Mouse (Mus musculus) megakaryocyte, embryonic 14.5 days (primary cell): ENCODE results near the gene Wfikkn1. TPM values are rescaled to one million over a fixed set of nuclear protein-coding genes. Genes with fewer than 3 reads are reported as not detected.

Source experiments
- H3K27me3 ChIP-seq: replicated peaks from 2 replicates; pipeline ENCODE3; 2012; ENCODE audit warnings: inconsistent platforms
- H3K36me3 ChIP-seq: replicated peaks from 2 replicates; pipeline ENCODE3; 2012; ENCODE audit warnings: low read length, inconsistent platforms, mixed read lengths
- H3K4me1 ChIP-seq: 2 replicates; pipeline ENCODE4 v1.6.1; 2012; ENCODE audit warnings: inconsistent platforms
- H3K4me3 ChIP-seq: replicated peaks from 2 replicates; pipeline ENCODE3; 2012; ENCODE audit warnings: moderate library complexity, mild to moderate bottlenecking, inconsistent platforms
- H3K9me3 ChIP-seq: 2 replicates; pipeline ENCODE4 v1.6.1; 2012; ENCODE audit warnings: inconsistent platforms
- FLI1 ChIP-seq: IDR thresholded peaks from 2 replicates; pipeline ENCODE4 v1.6.1; 2012; ENCODE audit warnings: low read length, inconsistent platforms, mixed read lengths
- GATA1 ChIP-seq: IDR thresholded peaks from 3 replicates; pipeline ENCODE4 v1.6.1; 2012; ENCODE audit warnings: mixed read lengths, low read length, inconsistent platforms, borderline replicate concordance
- polyA plus RNA-seq: library from polyadenylated mRNA; stranded (reverse); fragments of >175 nt; gene quantifications from 2 replicates; pipeline ENCODE4 v1.2.3, GENCODE M21; 2012; ENCODE audit warnings: low replicate concordance; ENCODE audit not compliant: insufficient read depth

Gene Wfikkn1
- polyA plus RNA-seq, 1 experiment, result 1.9 TPM

DNA sequence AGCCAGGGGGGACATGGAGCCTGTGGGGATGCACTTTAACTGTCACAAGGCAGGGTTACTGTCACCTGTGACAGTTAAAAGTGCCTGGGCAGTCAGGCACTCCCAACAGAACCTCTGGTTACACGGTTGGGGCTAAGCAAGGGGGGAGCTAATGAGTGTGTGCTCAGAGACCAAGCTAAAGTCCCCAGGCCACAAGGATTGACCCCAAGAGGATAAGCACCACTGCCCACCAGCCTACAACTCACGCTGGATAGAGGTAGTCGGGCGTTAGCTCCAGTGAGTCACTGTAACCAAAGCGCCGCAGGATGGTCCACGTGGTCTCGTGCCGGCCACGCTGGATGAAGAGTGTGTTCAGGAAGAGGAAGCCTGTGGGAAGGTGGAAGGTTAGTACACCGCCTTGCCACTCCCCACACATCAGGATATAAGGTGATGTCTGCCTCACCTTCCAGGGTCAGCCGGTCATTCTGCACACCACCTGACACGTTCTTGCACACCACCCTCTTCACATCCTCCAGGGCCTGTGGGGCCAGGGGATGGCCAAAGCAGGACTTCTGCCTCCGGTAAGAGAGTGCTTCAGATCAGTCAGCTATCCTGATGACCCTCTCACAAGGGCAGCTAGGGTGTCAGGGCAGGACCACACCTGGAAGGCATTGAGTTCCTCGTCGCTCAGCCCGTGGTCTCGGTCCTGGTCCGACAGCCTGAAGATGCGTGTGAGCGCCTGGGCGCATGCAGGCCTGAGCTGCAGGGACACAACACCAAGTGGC, 39.4 kb downstream of the Wfikkn1 start, which contains the start of gene Gm20683:
Gene Gm20683 (minus strand): TSS at position 647 of the 764 bp plus-strand sequence.
- peak within 1 kb of the TSS; percentile 55 for H3K4me3 ChIP-seq
- H3K27me3 ChIP-seq, result no peaks in the 10 kb centered on the region
- peaks cover 93% of the 10 kb centered on the region for H3K4me1 ChIP-seq
- TF ChIP-seq FLI1 (no peak), GATA1 (no peak)
- H3K9me3 ChIP-seq, result no peaks in the 10 kb centered on the region
- H3K36me3 ChIP-seq, result peaks cover 82% of the 10 kb centered on the region

DNA sequence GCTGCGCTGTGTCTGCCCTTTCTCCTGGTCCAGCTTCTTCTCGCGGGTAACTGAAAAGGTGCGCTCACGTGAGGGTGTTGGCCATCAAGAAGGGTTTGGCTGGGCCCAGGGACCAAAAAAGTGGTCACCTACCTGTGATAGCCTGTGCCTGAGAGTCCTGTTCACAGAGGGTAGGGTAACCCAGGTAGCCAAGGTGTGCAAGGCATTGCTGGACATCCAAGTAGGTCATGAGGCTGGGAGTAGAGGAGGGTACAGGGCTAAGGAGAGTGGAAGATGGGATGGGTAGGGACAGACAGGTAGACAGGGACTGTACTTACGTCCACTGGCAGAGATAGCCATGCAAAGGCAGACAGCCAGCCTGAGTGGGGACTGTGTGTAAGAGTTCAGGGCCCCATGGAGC, 40.1 kb downstream of the Wfikkn1 start:
- Histone ChIP-seq H3K4me1 (peaks cover 95% of the 10 kb centered on the region), H3K4me3 (peak overlapping the region; percentile 55), H3K27me3 (no peaks in the 10 kb centered on the region), H3K9me3 (no peaks in the 10 kb centered on the region), H3K36me3 (peaks cover 82% of the 10 kb centered on the region)
- no peak for TF ChIP-seq GATA1
- TF ChIP-seq FLI1, result no peak

DNA sequence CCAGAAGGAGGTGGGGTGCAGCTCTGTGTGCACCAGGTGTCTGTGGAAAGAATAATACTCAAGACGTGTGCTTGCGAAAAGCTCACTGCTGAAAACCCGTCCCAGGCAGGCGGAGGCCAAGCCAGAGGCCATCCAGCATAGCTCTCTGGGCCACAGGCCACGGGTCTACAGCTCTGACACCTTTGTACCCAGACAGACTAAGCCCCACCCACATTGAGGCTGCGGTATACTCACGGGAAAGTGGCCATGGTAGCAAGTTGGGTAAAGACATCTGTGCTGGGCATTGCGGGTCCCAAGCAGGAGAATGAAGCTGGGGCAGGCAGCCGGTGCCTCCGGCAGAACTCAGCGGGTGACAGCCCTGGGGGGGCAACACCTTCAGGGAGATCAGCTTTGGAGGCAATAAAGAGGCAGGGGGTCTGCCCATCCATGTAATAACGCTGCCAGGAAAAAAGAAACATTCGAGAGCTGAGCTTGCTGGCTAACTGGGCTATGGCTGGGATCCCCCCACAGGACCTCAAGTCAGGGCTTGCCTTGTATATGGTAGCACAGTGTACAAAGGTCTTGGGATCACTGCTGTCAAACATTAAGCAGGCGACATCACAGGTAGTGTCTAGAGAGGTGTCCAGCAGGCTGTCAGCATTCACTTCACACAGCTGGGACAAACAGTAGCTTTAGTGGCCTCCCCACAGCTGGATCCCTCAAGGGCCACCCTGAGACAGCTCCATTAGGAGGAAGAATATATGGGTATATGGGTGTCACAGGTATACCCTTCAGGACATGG, 41.0 kb downstream of the Wfikkn1 start:
- H3K36me3 ChIP-seq, result peaks cover 85% of the 10 kb centered on the region
- TF ChIP-seq FLI1, result no peak
- no peak for TF ChIP-seq GATA1
- no peaks in the 10 kb centered on the region for H3K27me3 ChIP-seq
- H3K9me3 ChIP-seq, result no peaks in the 10 kb centered on the region
- peaks cover 95% of the 10 kb centered on the region for H3K4me1 ChIP-seq
- H3K4me3 ChIP-seq, result no peak overlapping the region

DNA sequence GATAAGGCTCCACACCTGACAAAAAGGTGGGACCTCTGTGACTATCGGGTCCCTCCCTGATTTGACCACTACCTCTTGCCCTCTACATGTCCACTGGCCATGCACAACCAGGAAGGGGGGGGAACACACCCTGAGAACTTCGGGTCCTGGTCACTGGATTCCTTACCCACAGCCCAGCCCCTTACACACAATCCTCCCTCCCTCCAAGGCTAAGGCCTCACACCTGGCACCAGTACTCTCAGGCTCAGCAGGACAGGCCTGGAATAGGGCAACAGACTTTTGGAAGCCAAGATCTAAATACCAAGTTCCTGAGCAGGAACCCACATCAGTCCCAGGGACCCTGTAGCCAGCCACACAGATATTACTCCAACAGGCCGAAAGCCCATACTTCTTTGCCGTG, 41.8 kb downstream of the Wfikkn1 start:
- H3K4me3 ChIP-seq, result no peak overlapping the region
- no peaks in the 10 kb centered on the region for H3K9me3 ChIP-seq
- TF ChIP-seq GATA1 (no peak), FLI1 (no peak)
- H3K4me1 ChIP-seq, result peaks cover 97% of the 10 kb centered on the region
- peaks cover 90% of the 10 kb centered on the region for H3K36me3 ChIP-seq
- H3K27me3 ChIP-seq, result no peaks in the 10 kb centered on the region

GRCm38 (mm10) chr17:25837533-25837932, 43.1 kb downstream of the Wfikkn1 start:
- Histone ChIP-seq H3K4me1 (peaks cover 88% of the 10 kb centered on the region), H3K27me3 (no peaks in the 10 kb centered on the region), H3K36me3 (peaks cover 83% of the 10 kb centered on the region), H3K9me3 (no peaks in the 10 kb centered on the region), H3K4me3 (no peak overlapping the region)
- TF ChIP-seq FLI1 (no peak), GATA1 (no peak)

DNA sequence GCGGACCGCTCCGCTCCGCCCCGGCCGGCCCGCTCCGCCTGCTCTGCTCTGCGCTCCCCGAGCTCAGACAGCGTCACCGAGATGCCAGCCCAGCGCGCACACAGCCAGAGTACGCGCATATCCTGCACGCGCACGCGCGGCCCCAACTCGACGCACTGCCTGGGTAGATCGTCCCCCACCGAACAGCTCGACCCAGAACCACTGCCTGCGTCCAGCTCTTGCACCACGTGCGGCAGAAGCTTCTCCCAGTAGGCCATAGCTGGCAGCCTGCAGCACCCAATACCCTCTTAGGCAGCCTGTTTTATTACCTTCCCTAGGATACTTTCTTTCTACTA, 43.6 kb downstream of the Wfikkn1 start, which contains the start of gene Rhbdl1:
Gene Rhbdl1 (minus strand): TSS at position 220 of the 335 bp plus-strand sequence.
- Histone ChIP-seq H3K4me1 (peaks cover 85% of the 10 kb centered on the region), H3K4me3 (peak within 1 kb of the TSS; percentile 38), H3K27me3 (no peaks in the 10 kb centered on the region), H3K36me3 (peaks cover 78% of the 10 kb centered on the region), H3K9me3 (no peaks in the 10 kb centered on the region)
- TF ChIP-seq GATA1, result no peak
- TF ChIP-seq FLI1, result no peak

DNA sequence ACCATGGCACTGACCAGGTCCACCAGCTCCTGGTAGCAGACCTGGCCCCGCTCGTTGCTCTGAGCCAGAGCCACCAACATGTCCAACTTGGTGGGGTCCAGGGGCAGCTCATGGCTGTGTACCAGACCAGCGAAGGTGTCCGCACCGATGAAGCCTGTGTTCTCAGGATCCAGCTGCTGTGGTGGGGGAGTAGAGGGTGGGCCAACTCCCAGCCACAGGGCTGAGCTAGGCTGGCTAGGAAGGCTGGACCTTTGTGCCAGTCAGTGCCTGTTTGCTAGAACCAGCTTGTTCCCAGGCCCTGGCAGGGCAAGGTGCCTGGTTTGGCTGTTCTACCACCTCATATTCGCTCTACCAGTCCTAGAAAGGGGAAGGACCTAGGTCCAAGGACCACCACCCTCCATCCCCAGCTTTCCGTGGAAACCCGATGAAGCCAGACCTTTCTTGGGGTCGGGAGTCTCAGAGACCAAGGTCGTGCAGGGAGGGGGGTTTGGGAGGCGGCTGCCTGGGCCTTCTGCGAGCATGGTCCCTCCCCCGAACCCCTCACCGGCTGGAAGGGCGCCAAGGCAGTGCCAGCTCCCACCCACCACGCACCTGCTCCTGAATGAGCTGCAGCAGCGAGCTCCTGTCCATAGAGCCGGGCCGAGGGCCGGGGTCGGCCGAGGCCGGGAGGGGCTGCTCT, 44.1 kb downstream of the Wfikkn1 start:
- Histone ChIP-seq H3K9me3 (no peaks in the 10 kb centered on the region), H3K4me3 (peak overlapping the region; percentile 38), H3K27me3 (no peaks in the 10 kb centered on the region), H3K36me3 (peaks cover 78% of the 10 kb centered on the region), H3K4me1 (peaks cover 85% of the 10 kb centered on the region)
- TF ChIP-seq GATA1 (no peak), FLI1 (no peak)

GRCm38 (mm10) chr17:25835816-25836215, 44.8 kb downstream of the Wfikkn1 start:
- TF ChIP-seq FLI1, result no peak
- TF ChIP-seq GATA1, result no peak
- Histone ChIP-seq H3K4me1 (peaks cover 85% of the 10 kb centered on the region), H3K4me3 (peak overlapping the region; percentile 19), H3K36me3 (peaks cover 78% of the 10 kb centered on the region), H3K9me3 (no peaks in the 10 kb centered on the region), H3K27me3 (no peaks in the 10 kb centered on the region)

DNA sequence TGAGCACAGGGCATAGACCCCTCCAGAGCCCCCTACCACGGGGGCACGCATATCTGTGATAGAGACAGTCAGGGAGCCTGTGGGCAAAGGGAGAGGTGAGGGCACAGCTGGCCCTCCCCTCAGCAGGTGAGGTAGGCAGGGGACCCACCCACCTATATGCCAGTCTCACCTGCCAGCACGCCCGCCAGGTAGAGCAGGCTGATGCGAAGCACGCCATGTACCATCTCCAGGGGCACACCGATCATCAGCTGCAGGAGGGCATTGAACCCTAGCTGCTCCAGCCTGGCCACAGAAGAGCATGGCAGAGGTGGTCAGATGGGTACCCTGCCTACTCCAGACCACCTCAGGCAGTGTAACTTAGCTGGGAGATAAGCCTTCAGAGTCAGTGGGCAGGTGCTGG, 45.4 kb downstream of the Wfikkn1 start:
- no peaks in the 10 kb centered on the region for H3K27me3 ChIP-seq
- TF ChIP-seq GATA1 (no peak), FLI1 (no peak)
- H3K4me1 ChIP-seq, result peaks cover 85% of the 10 kb centered on the region
- peak overlapping the region; percentile 76 for H3K4me3 ChIP-seq
- H3K9me3 ChIP-seq, result no peaks in the 10 kb centered on the region
- H3K36me3 ChIP-seq, result peaks cover 78% of the 10 kb centered on the region

GRCm38 (mm10) chr17:25834595-25835222, 45.9 kb downstream of the Wfikkn1 start:
- TF ChIP-seq GATA1, result no peak
- no peaks in the 10 kb centered on the region for H3K9me3 ChIP-seq
- no peaks in the 10 kb centered on the region for H3K27me3 ChIP-seq
- peak overlapping the region; percentile 97 for H3K4me3 ChIP-seq
- H3K4me1 ChIP-seq, result peaks cover 85% of the 10 kb centered on the region
- H3K36me3 ChIP-seq, result peaks cover 78% of the 10 kb centered on the region
